Mouse (Mus musculus) 3T3-L1 (cell line): ENCODE measurements around the gene Vmn1r28.
A peak's percentile ranks its signal among the peaks of the same experiment; 100 is the strongest.
"Not testable (repeated sequence)": the region's sequence is repeated elsewhere in the genome, so short reads cannot be mapped to it uniquely, and the experiment has no call there.

Experiments
- DNase-seq: peaks from one replicate; pipeline ENCODE4 v3.0.0-alpha.2; 2015; ENCODE audit warnings: low read depth, low spot score

Vmn1r28 gene

GRCm38 (mm10) chr6:58261737-58262136 is at the start of gene Vmn1r28:
TSS of gene Vmn1r28 (plus strand) at chr6:58262037.
- no peak for DNase-seq

GRCm38 (mm10) chr6:58216119-58216518 is 45.7 kb upstream of the Vmn1r28 start:
- DNase-seq: peak; percentile 15

- DNase-seq: no peak
Observed at GRCm38 (mm10) chr6:58218721-58219120, 43.1 kb upstream of the Vmn1r28 start, which contains the start of gene Vmn1r27. TSS of gene Vmn1r27 (minus strand) at chr6:58218821.

- peak; percentile 64 for DNase-seq
Observed at GRCm38 (mm10) chr6:58279661-58280060, 17.8 kb downstream of the Vmn1r28 start.

GRCm38 (mm10) chr6:58292201-58292600 is 30.4 kb downstream of the Vmn1r28 start:
- no peak for DNase-seq

GRCm38 (mm10) chr6:58298511-58298910 is 36.7 kb downstream of the Vmn1r28 start:
- not testable (repeated sequence) for DNase-seq

- no peak for DNase-seq
Observed at GRCm38 (mm10) chr6:58301249-58301648, 39.4 kb downstream of the Vmn1r28 start, which contains the start of gene Vmn1r29. TSS of gene Vmn1r29 (plus strand) at chr6:58301549.
